Mouse (Mus musculus) erythroblast, embryonic 14.5 days (primary cell): ENCODE results near the gene Btbd9. TPM values are rescaled to one million over a fixed set of nuclear protein-coding genes. Genes with fewer than 3 reads are reported as not detected.

ENCODE experiments used
- H3K27me3 ChIP-seq: 2 replicates; pipeline ENCODE4 v1.6.1; 2012; ENCODE audit warnings: inconsistent platforms; ENCODE audit not compliant: control insufficient read depth
- H3K36me3 ChIP-seq: 2 replicates; pipeline ENCODE4 v1.6.1; 2012; ENCODE audit warnings: mild to moderate bottlenecking, inconsistent platforms; ENCODE audit not compliant: control insufficient read depth
- H3K4me1 ChIP-seq: 2 replicates; pipeline ENCODE4 v1.6.1; 2012; ENCODE audit warnings: inconsistent platforms; ENCODE audit not compliant: control insufficient read depth
- H3K4me3 ChIP-seq: replicated peaks from 2 replicates; pipeline ENCODE3; 2012; ENCODE audit warnings: moderate library complexity, mild to moderate bottlenecking, inconsistent platforms
- H3K9me3 ChIP-seq: 2 replicates; pipeline ENCODE4 v1.6.1; 2012; ENCODE audit warnings: low read length, inconsistent platforms, mixed read lengths; ENCODE audit not compliant: control insufficient read depth
- GATA1 ChIP-seq: IDR thresholded peaks from 2 replicates; pipeline ENCODE4 v1.6.1; 2012; ENCODE audit warnings: low read length, inconsistent platforms, mixed read lengths
- TAL1 ChIP-seq: IDR thresholded peaks from 3 replicates; pipeline ENCODE4 v1.6.1; 2012; ENCODE audit warnings: low read length, inconsistent platforms, mixed read lengths
- polyA plus RNA-seq: library from polyadenylated mRNA; stranded (reverse); fragments of >175 nt; gene quantifications from 2 replicates; pipeline ENCODE4 v1.2.3, GENCODE M21; 2012

Btbd9 gene
- polyA plus RNA-seq, 1 experiment: 0.26 TPM

- Histone ChIP-seq H3K9me3 (no peaks in the 10 kb centered on the region), H3K27me3 (no peaks in the 10 kb centered on the region), H3K4me3 (no peak overlapping the region), H3K4me1 (no peaks in the 10 kb centered on the region), H3K36me3 (peaks cover 27% of the 10 kb centered on the region)
- no peak for TF ChIP-seq TAL1
- no peak for TF ChIP-seq GATA1
Measured at GRCm38 (mm10) chr17:30213371-30213770, 362.9 kb downstream of the Btbd9 start.

GRCm38 (mm10) chr17:30212647-30213046 lies 363.6 kb downstream of the Btbd9 start:
- Histone ChIP-seq H3K4me1 (no peaks in the 10 kb centered on the region), H3K36me3 (peaks cover 34% of the 10 kb centered on the region), H3K27me3 (no peaks in the 10 kb centered on the region), H3K9me3 (no peaks in the 10 kb centered on the region), H3K4me3 (no peak overlapping the region)
- TF ChIP-seq TAL1: no peak
- TF ChIP-seq GATA1: no peak

- H3K36me3 ChIP-seq: peaks cover 35% of the 10 kb centered on the region
- H3K4me1 ChIP-seq: no peaks in the 10 kb centered on the region
- TF ChIP-seq GATA1: no peak
- no peak for TF ChIP-seq TAL1
- H3K27me3 ChIP-seq: no peaks in the 10 kb centered on the region
- H3K9me3 ChIP-seq: no peaks in the 10 kb centered on the region
- H3K4me3 ChIP-seq: no peak overlapping the region
Measured at GRCm38 (mm10) chr17:30210936-30211335, 365.4 kb downstream of the Btbd9 start.

- Histone ChIP-seq H3K27me3 (no peaks in the 10 kb centered on the region), H3K4me1 (no peaks in the 10 kb centered on the region), H3K36me3 (peaks cover 35% of the 10 kb centered on the region), H3K9me3 (no peaks in the 10 kb centered on the region), H3K4me3 (no peak overlapping the region)
- no peak for TF ChIP-seq TAL1
- no peak for TF ChIP-seq GATA1
Measured at GRCm38 (mm10) chr17:30210262-30210661, 366.0 kb downstream of the Btbd9 start.

GRCm38 (mm10) chr17:30205062-30205825 lies 371.0 kb downstream of the Btbd9 start:
- H3K27me3 ChIP-seq: no peaks in the 10 kb centered on the region
- H3K36me3 ChIP-seq: peaks cover 28% of the 10 kb centered on the region
- H3K9me3 ChIP-seq: no peaks in the 10 kb centered on the region
- H3K4me1 ChIP-seq: no peaks in the 10 kb centered on the region
- TF ChIP-seq TAL1 (no peak), GATA1 (no peak)
- no peak overlapping the region for H3K4me3 ChIP-seq

GRCm38 (mm10) chr17:30200283-30200682 lies 376.0 kb downstream of the Btbd9 start:
- H3K9me3 ChIP-seq: no peaks in the 10 kb centered on the region
- no peaks in the 10 kb centered on the region for H3K27me3 ChIP-seq
- TF ChIP-seq GATA1: no peak
- no peak for TF ChIP-seq TAL1
- H3K4me1 ChIP-seq: no peaks in the 10 kb centered on the region
- H3K36me3 ChIP-seq: peaks cover 22% of the 10 kb centered on the region
- no peak overlapping the region for H3K4me3 ChIP-seq

- TF ChIP-seq GATA1: no peak
- TF ChIP-seq TAL1: no peak
- Histone ChIP-seq H3K36me3 (peaks cover 27% of the 10 kb centered on the region), H3K9me3 (no peaks in the 10 kb centered on the region), H3K27me3 (no peaks in the 10 kb centered on the region), H3K4me1 (no peaks in the 10 kb centered on the region), H3K4me3 (no peak overlapping the region)
Measured at GRCm38 (mm10) chr17:30199374-30200247, 376.7 kb downstream of the Btbd9 start.

GRCm38 (mm10) chr17:30198422-30198821 lies 377.9 kb downstream of the Btbd9 start:
- TF ChIP-seq GATA1 (no peak), TAL1 (no peak)

More at GRCm38 (mm10) chr17:30198422-30198821, 377.9 kb downstream of the Btbd9 start:
- Histone ChIP-seq H3K4me1 (no peaks in the 10 kb centered on the region), H3K27me3 (no peaks in the 10 kb centered on the region), H3K9me3 (no peaks in the 10 kb centered on the region), H3K4me3 (no peak overlapping the region), H3K36me3 (peaks cover 31% of the 10 kb centered on the region)
